Mouse (Mus musculus) midbrain, embryonic 14.5 days (tissue): Measurements from ENCODE around the gene Ppp2r5e. TPM values are rescaled to one million over a fixed set of nuclear protein-coding genes. Genes with fewer than 3 reads are reported as not detected.

Source experiments
- ATAC-seq: fragments of 200-750 bp; cut with Nextera tagmentation; 2 replicates; pipeline ENCODE4 v1.8.0; 2017; ENCODE audit warnings: moderate number of reproducible peaks, moderate library complexity; ENCODE audit not compliant: low FRiP score, low TSS enrichment
- DNase-seq: peaks from one replicate; pipeline ENCODE4 v3.0.0-alpha.2; 2015
- H3K27ac ChIP-seq: fragments of 300-500 bp; sonication (generic); replicated peaks from 2 replicates; pipeline ENCODE4 v1.5.1; 2014; ENCODE audit warnings: mild to moderate bottlenecking, low read depth, low read length, moderate library complexity
- H3K27me3 ChIP-seq: fragments of 300-500 bp; sonication (generic); 2 replicates; pipeline ENCODE4 v1.6.1; 2014; ENCODE audit warnings: low read length, control low read depth, mixed read lengths; ENCODE audit not compliant: control insufficient read depth, insufficient read depth
- H3K36me3 ChIP-seq: fragments of 300-500 bp; sonication (generic); 2 replicates; pipeline ENCODE4 v1.6.1; 2014; ENCODE audit warnings: low read length, control low read depth; ENCODE audit not compliant: control insufficient read depth, insufficient read depth
- H3K4me1 ChIP-seq: fragments of 300-500 bp; sonication (generic); 2 replicates; pipeline ENCODE4 v1.6.1; 2014; ENCODE audit warnings: mild to moderate bottlenecking, antibody characterized with exemption, low read length, control low read depth; ENCODE audit not compliant: control insufficient read depth, insufficient read depth
- H3K4me2 ChIP-seq: fragments of 300-500 bp; sonication (generic); 2 replicates; pipeline ENCODE4 v1.6.1; 2014; ENCODE audit warnings: mild to moderate bottlenecking, low read length, moderate library complexity
- H3K4me3 ChIP-seq: fragments of 300-500 bp; sonication (generic); replicated peaks from 2 replicates; pipeline ENCODE4 v1.5.1; 2014; ENCODE audit warnings: low read depth, low read length
- H3K9ac ChIP-seq: fragments of 300-500 bp; sonication (generic); replicated peaks from 2 replicates; pipeline ENCODE4 v1.6.1; 2014; ENCODE audit warnings: mild to moderate bottlenecking, low read length, moderate library complexity
- H3K9me3 ChIP-seq: fragments of 300-500 bp; sonication (generic); 2 replicates; pipeline ENCODE4 v1.6.1; 2016; ENCODE audit warnings: low read length, control low read depth, mixed read lengths; ENCODE audit not compliant: control insufficient read depth
- WGBS: fragments of 180-500 bp; shearing (Covaris S2); extraction: QIAGEN DNeasy Blood & Tissue Kit; methylation state at CpG from one replicate; pipeline ENCODE4 v1.1.7; 2014; 5-methylcytosine and 5-hydroxymethylcytosine counted together
- polyA plus RNA-seq: library from polyadenylated mRNA; unstranded; fragments of >200 nt; fragmentation: Nextera tagmentation; extraction: Ambion mirVana; gene quantifications from 2 replicates; pipeline ENCODE4 v1.2.1, GENCODE M21; 2014

Ppp2r5e gene
- polyA plus RNA-seq, 1 experiment from 2014 or later: 30.3 TPM

DNA sequence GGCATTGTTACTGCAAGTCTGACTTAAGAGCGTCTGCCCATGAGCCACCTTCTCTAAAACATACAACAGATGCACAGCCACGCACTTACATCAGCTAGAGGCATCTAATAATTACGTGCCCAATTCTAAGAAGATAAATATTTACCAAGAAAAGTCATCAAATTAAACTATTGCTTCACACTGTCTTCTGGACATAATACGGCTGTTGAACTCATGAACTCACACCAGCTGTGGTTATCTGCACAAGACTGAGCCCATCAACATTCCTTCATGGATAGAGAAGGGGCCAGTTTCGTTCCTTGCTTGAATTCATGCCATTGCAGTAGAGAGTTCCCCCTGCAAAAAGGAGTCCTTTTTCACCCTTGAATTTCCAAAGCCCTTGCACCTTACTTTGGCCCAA is 28.3 kb downstream of the Ppp2r5e start:
- H3K9ac ChIP-seq: no peak overlapping the region
- H3K4me2 ChIP-seq: no peak overlapping the region
- H3K4me1 ChIP-seq: no peaks in the 10 kb centered on the region
- no peaks in the 10 kb centered on the region for H3K36me3 ChIP-seq
- WGBS: 90% methylated on average over 5 of the region's 5 CpGs
- no peaks in the 10 kb centered on the region for H3K27me3 ChIP-seq
- no peak overlapping the region for H3K27ac ChIP-seq
- H3K4me3 ChIP-seq: no peak overlapping the region
- no peak for ATAC-seq
- no peaks in the 10 kb centered on the region for H3K9me3 ChIP-seq
- DNase-seq: no peak

DNA sequence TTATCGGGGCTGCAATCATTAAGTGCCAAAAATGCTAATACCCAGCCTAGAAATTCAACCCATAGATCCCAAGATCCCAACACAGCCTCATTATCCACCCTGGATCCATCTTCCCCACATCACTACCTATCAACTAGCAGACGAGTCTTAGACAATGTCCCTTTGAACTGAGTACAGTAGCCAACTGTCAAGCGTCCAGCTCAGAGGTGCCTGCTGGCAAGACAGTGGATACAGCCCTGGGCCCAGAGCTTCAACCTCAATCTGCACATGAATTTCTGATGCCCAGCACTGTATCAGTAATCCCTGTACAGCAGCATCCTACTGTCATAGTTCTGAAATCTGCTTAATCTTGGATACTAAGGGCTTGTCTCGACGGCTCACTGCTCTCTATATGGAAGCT is 30.3 kb downstream of the Ppp2r5e start:
- no peaks in the 10 kb centered on the region for H3K9me3 ChIP-seq
- WGBS: 87% methylated on average over 5 of the region's 5 CpGs
- H3K9ac ChIP-seq: no peak overlapping the region
- no peaks in the 10 kb centered on the region for H3K4me1 ChIP-seq
- no peak for DNase-seq
- H3K36me3 ChIP-seq: no peaks in the 10 kb centered on the region
- H3K4me2 ChIP-seq: no peak overlapping the region
- no peak overlapping the region for H3K27ac ChIP-seq
- no peaks in the 10 kb centered on the region for H3K27me3 ChIP-seq
- H3K4me3 ChIP-seq: no peak overlapping the region
- ATAC-seq: no peak

DNA sequence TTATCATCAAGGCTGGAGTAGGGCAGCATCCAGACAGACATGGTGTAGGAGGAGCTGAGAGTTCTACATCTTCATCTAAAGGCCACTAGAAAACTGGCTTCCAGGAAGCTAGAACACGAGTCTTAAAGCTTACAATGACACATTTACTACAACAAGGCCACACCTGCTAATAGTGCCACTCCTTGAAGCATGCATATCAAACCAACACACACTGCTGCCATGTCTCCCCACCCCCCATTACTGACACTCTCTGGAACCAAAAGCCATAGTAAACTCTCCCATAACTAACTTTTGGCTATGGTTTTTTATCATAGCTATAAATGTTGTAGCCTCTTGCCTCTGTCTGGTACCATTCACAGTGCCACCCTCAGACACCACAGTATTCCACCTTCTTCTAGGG is 31.5 kb downstream of the Ppp2r5e start:
- no peak overlapping the region for H3K9ac ChIP-seq
- no peaks in the 10 kb centered on the region for H3K36me3 ChIP-seq
- ATAC-seq: no peak
- no peaks in the 10 kb centered on the region for H3K27me3 ChIP-seq
- H3K4me3 ChIP-seq: no peak overlapping the region
- WGBS: 97% methylated on average over 1 of the region's 1 CpGs
- no peak overlapping the region for H3K27ac ChIP-seq
- no peak overlapping the region for H3K4me2 ChIP-seq
- no peak for DNase-seq
- no peaks in the 10 kb centered on the region for H3K9me3 ChIP-seq
- no peaks in the 10 kb centered on the region for H3K4me1 ChIP-seq

DNA sequence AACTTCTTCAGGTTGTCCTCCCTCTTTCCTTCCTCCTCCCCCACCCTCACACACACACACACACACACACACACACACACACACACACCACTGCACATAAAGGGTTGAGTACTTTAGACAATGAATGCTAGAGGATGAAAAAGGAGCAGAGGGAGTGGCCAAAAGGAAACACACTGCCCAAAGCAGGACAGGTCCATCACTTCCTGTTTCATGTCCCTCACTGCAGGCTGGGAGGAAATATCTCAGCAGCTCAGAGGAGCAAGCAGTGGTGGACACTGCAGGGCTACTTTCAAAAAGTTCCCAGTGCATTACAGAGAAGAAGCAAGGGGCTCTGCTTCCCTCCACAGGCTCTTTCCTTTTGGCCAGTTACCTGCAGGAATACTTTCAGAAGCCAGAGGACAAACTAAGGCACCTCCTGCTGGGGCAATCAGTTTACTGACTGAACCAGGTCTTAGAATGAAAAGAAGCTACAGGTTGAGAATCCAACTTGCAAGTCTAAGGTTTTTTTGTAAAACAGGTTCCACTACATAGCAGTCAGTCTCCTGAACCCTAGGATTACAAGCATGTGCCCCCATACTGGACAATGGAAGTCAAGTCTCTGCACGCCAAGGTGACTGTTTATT is 32.9 kb downstream of the Ppp2r5e start:
- no peaks in the 10 kb centered on the region for H3K9me3 ChIP-seq
- H3K27me3 ChIP-seq: no peaks in the 10 kb centered on the region
- H3K36me3 ChIP-seq: no peaks in the 10 kb centered on the region
- no peak overlapping the region for H3K4me2 ChIP-seq
- no peak overlapping the region for H3K9ac ChIP-seq
- H3K4me1 ChIP-seq: no peaks in the 10 kb centered on the region
- H3K4me3 ChIP-seq: no peak overlapping the region
- ATAC-seq (no peak), DNase-seq (no peak)
- 97% methylated on average over 1 of the region's 1 CpGs for WGBS
- no peak overlapping the region for H3K27ac ChIP-seq

DNA sequence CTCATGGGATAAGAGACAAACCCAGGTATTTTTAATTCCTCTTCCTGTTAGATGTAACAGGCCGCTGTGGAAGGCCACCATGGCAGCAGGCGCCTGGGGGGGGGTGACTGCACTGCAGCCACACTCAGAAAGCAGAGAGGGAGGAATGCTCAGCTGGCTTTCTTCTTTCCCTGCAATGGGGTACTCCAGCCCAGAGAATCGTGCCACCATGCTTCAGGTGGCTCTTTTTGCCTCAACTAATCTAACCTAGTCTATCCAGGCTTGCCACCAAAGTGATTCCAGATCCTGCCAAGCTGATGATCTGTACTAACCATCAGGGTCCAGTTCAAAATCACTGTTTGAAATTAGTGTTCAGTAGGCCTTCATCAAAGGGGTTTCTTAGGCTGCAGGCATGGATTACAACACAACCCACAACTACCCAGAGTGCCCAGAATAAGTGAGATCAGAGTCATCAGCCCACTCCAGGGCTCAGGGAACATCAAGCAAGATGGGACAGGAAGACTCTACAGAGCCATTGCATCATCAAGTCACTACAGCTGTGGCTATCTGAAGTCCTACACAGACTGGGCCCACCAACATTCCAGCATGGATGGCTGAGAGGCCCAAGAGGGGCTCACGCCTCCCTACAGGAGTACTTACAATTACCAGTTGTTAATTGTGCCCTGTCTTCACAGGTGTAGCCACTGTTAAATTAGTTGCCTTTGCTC is 35.2 kb downstream of the Ppp2r5e start:
- H3K27ac ChIP-seq: no peak overlapping the region
- DNase-seq (no peak), ATAC-seq (no peak)
- H3K27me3 ChIP-seq: no peaks in the 10 kb centered on the region
- H3K9me3 ChIP-seq: no peaks in the 10 kb centered on the region
- no peak overlapping the region for H3K4me2 ChIP-seq
- H3K36me3 ChIP-seq: no peaks in the 10 kb centered on the region
- no peak overlapping the region for H3K4me3 ChIP-seq
- H3K9ac ChIP-seq: no peak overlapping the region
- 92% methylated on average over 4 of the region's 4 CpGs for WGBS
- peaks cover 10% of the 10 kb centered on the region; the same call in 1 of the 2 replicates for H3K4me1 ChIP-seq

DNA sequence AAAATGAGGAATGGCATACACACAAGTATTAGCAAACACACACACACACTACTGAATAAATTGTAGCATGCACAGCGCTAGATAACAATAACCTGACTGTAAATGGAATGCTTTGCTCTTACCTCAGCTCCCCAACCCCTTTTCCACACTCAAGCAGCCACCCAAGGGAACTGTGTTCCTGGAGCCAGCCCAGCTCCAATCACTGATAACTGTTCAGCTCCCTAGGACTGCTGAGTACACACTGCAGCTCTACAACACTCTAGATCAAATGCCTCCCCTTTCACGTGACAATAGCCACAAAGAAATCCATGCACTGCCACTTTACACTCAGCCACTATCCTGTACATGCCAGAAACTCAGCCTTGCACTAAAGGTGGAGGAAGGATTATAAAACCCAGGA is 36.8 kb downstream of the Ppp2r5e start:
- no peak overlapping the region for H3K9ac ChIP-seq
- H3K9me3 ChIP-seq: no peaks in the 10 kb centered on the region
- no peak overlapping the region; the same call in 1 of the 2 replicates for H3K27ac ChIP-seq
- H3K4me3 ChIP-seq: no peak overlapping the region
- H3K4me1 ChIP-seq: peaks cover 10% of the 10 kb centered on the region; the same call in 1 of the 2 replicates
- no peak overlapping the region for H3K4me2 ChIP-seq
- no peaks in the 10 kb centered on the region for H3K36me3 ChIP-seq
- 79% methylated on average over 2 of the region's 2 CpGs for WGBS
- ATAC-seq (no peak), DNase-seq (no peak)
- no peaks in the 10 kb centered on the region for H3K27me3 ChIP-seq

DNA sequence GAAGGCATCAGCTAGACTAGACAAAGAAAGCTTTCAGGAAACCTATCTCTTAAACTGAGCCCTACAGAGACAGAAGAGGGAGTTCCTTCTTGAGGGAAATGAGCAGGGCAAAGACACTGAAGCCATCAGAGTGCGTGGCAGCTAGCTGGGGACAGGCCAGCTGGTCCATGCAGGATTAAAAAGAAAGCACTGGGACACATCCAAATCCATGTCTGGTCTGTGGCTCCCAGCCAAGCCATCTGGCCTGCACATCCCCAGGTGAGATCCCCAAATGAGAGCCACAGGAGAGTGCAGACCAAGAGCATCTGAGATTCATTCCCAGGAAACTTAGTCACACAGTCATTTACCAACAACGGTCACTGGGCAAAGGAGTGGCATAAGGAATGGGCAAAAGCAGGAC is 38.2 kb downstream of the Ppp2r5e start:
- Histone ChIP-seq H3K27ac (peak overlapping the region; percentile 21; the same call in 1 of the 2 replicates), H3K36me3 (no peaks in the 10 kb centered on the region), H3K4me1 (peaks cover 10% of the 10 kb centered on the region; the same call in 1 of the 2 replicates), H3K4me3 (no peak overlapping the region), H3K4me2 (no peak overlapping the region), H3K27me3 (no peaks in the 10 kb centered on the region), H3K9me3 (no peaks in the 10 kb centered on the region), H3K9ac (no peak overlapping the region)
- DNase-seq (peak; percentile 41), ATAC-seq (peak; percentile 40; the same call in 1 of the 2 replicates)
- WGBS: 41% methylated on average over 2 of the region's 2 CpGs

DNA sequence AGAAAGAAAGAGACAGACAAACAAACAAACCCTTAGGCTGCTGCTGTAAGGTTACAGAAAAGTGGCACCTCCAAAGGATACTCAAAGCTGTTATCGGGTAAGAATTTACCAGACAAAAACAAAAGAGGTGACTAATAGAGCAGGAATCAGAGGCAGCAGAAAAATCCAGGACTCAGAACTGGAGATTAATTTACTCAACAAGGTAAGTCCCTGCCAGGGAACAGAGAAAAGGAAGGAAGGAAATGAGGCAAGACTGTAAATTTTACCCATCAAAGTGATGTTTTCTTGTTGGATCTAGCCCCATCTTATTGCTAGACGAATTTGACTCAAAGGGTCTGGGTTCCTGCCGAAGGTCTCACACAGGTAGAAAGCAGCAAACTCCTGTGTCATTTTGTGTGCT is 41.0 kb downstream of the Ppp2r5e start:
- H3K4me2 ChIP-seq: no peak overlapping the region
- ATAC-seq (no peak), DNase-seq (no peak)
- H3K9ac ChIP-seq: no peak overlapping the region
- H3K4me3 ChIP-seq: no peak overlapping the region
- no peaks in the 10 kb centered on the region for H3K27me3 ChIP-seq
- H3K9me3 ChIP-seq: no peaks in the 10 kb centered on the region
- 85% methylated on average over 3 of the region's 3 CpGs for WGBS
- peaks cover 10% of the 10 kb centered on the region; the same call in 1 of the 2 replicates for H3K4me1 ChIP-seq
- H3K36me3 ChIP-seq: no peaks in the 10 kb centered on the region
- H3K27ac ChIP-seq: no peak overlapping the region

DNA sequence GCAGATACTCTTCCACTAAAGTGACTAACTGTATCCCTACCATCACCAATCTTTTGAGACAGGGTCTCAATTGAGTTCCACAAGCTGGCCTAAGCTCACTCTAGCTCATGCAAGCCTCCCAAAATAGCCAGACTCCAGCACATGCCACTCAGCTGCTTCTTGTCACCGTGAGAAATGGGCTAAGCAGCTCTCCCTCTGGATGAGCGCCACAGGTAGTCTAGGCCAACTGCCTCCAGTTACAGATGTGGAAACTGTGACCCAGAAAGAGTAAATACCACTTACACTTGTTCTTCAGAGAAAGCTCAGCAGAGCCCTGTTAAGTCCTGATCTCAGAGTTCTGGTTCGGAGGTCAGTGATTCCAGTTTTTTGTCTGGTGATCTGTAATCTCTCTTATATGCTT is 43.7 kb downstream of the Ppp2r5e start:
- Histone ChIP-seq H3K9me3 (no peaks in the 10 kb centered on the region), H3K4me2 (no peak overlapping the region), H3K27me3 (no peaks in the 10 kb centered on the region), H3K36me3 (no peaks in the 10 kb centered on the region), H3K4me3 (no peak overlapping the region), H3K4me1 (0 out of 2 replicates have a peak, but pooled peaks cover 3% of the 10 kb centered on the region), H3K27ac (no peak overlapping the region), H3K9ac (no peak overlapping the region)
- no peak for ATAC-seq
- WGBS: 93% methylated on average over 3 of the region's 3 CpGs
- no peak for DNase-seq
